Mouse (Mus musculus): ENCODE results near the gene Tlk2.

- TF ChIP-seq CTCF (IDR thresholded peaks at IDR 0.05; ENCODE audit: control insufficient read depth, insufficient read depth, low read length) (no peak), POLR2A (IDR thresholded peaks at IDR 0.05; ENCODE audit: borderline replicate concordance, control insufficient read depth, low read depth, low read length) (no peak)
These were observed 2.0 kb downstream of the Tlk2 start for GRCm38 (mm10) chr11:105180471-105181091.
